Mouse (Mus musculus) bone marrow macrophage, adult 2 months (primary cell): Measurements from ENCODE around the gene Cytip.

Experiments
- CTCF ChIP-seq: IDR thresholded peaks from 2 replicates; pipeline ENCODE4 v1.5.1; 2012; ENCODE audit warnings: low read depth, mild to moderate bottlenecking, low read length, moderate library complexity
- POLR2A ChIP-seq: IDR thresholded peaks from 2 replicates; pipeline ENCODE4 v1.6.1; 2012; ENCODE audit warnings: mild to moderate bottlenecking, low read depth, low read length, borderline replicate concordance

- TF ChIP-seq CTCF (no peak), POLR2A (no peak)
Observed at GRCm38 (mm10) chr2:58189501-58189900, 5.8 kb downstream of the Cytip start.
